In genomic region chr5:97195281-97195660, GRCm38 (mm10) we compare ENCODE assay signal across 12 mouse cellular contexts.
A peak's percentile ranks its signal among the peaks of the same experiment; 100 is the strongest.
DNase-seq lines count a peak whose midpoint lies in the region; ATAC-seq lines count a peak whose summit lies in the region.
"Had no signal": no experiment of that assay in that cellular context is flagged by ENCODE, and none has a peak within 500 bp of the region (broad histone marks: within the 10 kb centered on the region; RNA-seq: fewer than 3 reads in every experiment).

No protein-coding gene starts in this region.

- H3K4me3 ChIP-seq in forebrain, embryonic 13.5 days: no peak overlapping the region
- H3K4me3 ChIP-seq in heart, embryonic 10.5 days: no peak overlapping the region
- H3K4me3 ChIP-seq: heart, embryonic 12.5 days had no signal

- H3K27me3 ChIP-seq in forebrain, embryonic 13.5 days: no peaks in the 10 kb centered on the region
- no peaks in the 10 kb centered on the region for H3K27me3 ChIP-seq in heart, embryonic 10.5 days (ENCODE audit: insufficient read depth, poor library complexity, severe bottlenecking)
- H3K27me3 ChIP-seq: heart, embryonic 12.5 days had no signal

- ATAC-seq in forebrain, embryonic 13.5 days: peak; percentile 89

- no peaks in the 10 kb centered on the region for H3K36me3 ChIP-seq in forebrain, embryonic 13.5 days (ENCODE audit: poor library complexity, severe bottlenecking)
- no peaks in the 10 kb centered on the region for H3K36me3 ChIP-seq in heart, embryonic 10.5 days
- H3K36me3 ChIP-seq: heart, embryonic 12.5 days had no signal

- no peak overlapping the region for H3K9ac ChIP-seq in forebrain, embryonic 13.5 days
- H3K9ac ChIP-seq: heart, embryonic 12.5 days; liver, embryonic 14.5 days had no signal

- H3K4me1 ChIP-seq in forebrain, embryonic 13.5 days: peaks cover 19% of the 10 kb centered on the region
- no peaks in the 10 kb centered on the region for H3K4me1 ChIP-seq in heart, embryonic 10.5 days
- H3K4me1 ChIP-seq: heart, embryonic 12.5 days had no signal

- no peaks in the 10 kb centered on the region for H3K9me3 ChIP-seq in forebrain, embryonic 13.5 days (replicated peaks)
- H3K9me3 ChIP-seq in heart, embryonic 10.5 days: no peaks in the 10 kb centered on the region
- H3K9me3 ChIP-seq: heart, embryonic 12.5 days had no signal

- H3K4me2 ChIP-seq in forebrain, embryonic 13.5 days: 0 out of 2 replicates have a peak overlapping the region, but pooled peaks have one; percentile 11
- H3K4me2 ChIP-seq: heart, embryonic 12.5 days had no signal

- H3K27ac ChIP-seq in forebrain, embryonic 13.5 days: peak overlapping the region; percentile 79
- no peak overlapping the region for H3K27ac ChIP-seq in heart, embryonic 10.5 days
- H3K27ac ChIP-seq: kidney, postnatal 0 days; liver, embryonic 14.5 days had no signal

- WGBS in forebrain, embryonic 13.5 days: 33% methylated on average over 10 of the region's 10 CpGs
- WGBS in heart, embryonic 10.5 days: 86% methylated on average over 10 of the region's 10 CpGs

- peak; percentile 45 to 46 for DNase-seq in right cerebral cortex, postnatal 10 days (ENCODE audit: low spot score in 2 of 2)
- DNase-seq in right cerebral cortex, postnatal 25 days: no peak
- peak; percentile 17 for DNase-seq in layer of hippocampus, adult 9-11 months
- peak; percentile 75 for DNase-seq in retina, postnatal 1 day
- DNase-seq in lung, postnatal 14 days: no peak
- DNase-seq in heart, embryonic 10.5 days (ENCODE audit: low spot score): no peak
- no peak for DNase-seq in adrenal gland, postnatal 14 days
- DNase-seq: B cell, adult 2 months had no signal

Comparison
In these comparisons a context has a peak if more than half of its experiments do, and no peak if none do; other contexts are left out.
1. DNase-seq: peak in right cerebral cortex, postnatal 10 days (2 of 2), layer of hippocampus, adult 9-11 months (single experiment) and retina, postnatal 1 day (single experiment); none in right cerebral cortex, postnatal 25 days (single experiment), lung, postnatal 14 days (single experiment), heart, embryonic 10.5 days (single experiment) and adrenal gland, postnatal 14 days (single experiment).